Mouse (Mus musculus): ENCODE data around the gene Tdrd1. TPM values are rescaled to one million over a fixed set of nuclear protein-coding genes. Genes with fewer than 3 reads are reported as not detected.

The Tdrd1 gene
- total and polyA plus RNA-seq, 3 experiments: not detected

DNA sequence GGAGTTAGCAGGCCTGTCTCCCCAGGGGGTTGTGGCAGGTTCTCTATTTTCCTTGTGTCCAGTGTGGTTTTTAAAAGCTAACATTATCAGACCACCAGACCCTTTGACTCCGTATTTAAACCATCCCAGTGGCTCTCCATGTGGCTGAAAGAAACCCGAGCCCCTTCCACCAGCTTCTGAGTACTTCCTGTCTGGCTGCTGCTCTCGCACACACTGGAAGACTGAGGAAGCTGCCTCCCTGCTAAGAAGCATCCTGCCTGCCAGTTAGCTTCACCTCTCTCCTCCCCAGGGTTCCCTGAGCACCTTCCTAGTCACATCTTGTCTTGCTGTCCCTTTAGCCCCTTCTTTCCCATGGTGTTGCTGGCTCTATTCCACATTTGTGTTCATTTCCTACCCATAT, 81.8 kb downstream of the Tdrd1 start:
- Histone ChIP-seq H3K9me3 (replicated peaks; ENCODE audit: insufficient read depth, low read length) (no peaks in the 10 kb centered on the region), H3K79me2 (ENCODE audit: control insufficient read depth, insufficient read depth, low read length, poor library complexity) (no peaks in the 10 kb centered on the region), H3K27me3 (ENCODE audit: control insufficient read depth in 1 of 2, insufficient read depth in 2 of 2, low read length in 2 of 2) (no peaks in the 10 kb centered on the region), H3K36me3 (ENCODE audit: control insufficient read depth in 1 of 2, insufficient read depth in 2 of 2, low read length in 2 of 2) (no peaks in the 10 kb centered on the region), H3K4me3 (ENCODE audit: control insufficient read depth in 1 of 2, insufficient read depth in 1 of 2, low read depth in 2 of 2, low read length in 2 of 2) (no peak overlapping the region), H3K9ac (ENCODE audit: control insufficient read depth, low read depth, low read length, poor library complexity, severe bottlenecking) (no peak overlapping the region), H3K27ac (ENCODE audit: control insufficient read depth, low read depth, low read length) (no peak overlapping the region), H3K4me1 (ENCODE audit: control insufficient read depth in 1 of 2, insufficient read depth in 2 of 2, low read length in 2 of 2) (no peaks in the 10 kb centered on the region)
- no peak for DNase-seq (ENCODE audit: low read depth, low spot score)
- TF ChIP-seq NELFE (IDR thresholded peaks at IDR 0.05; ENCODE audit: low read depth, low read length) (no peak), BHLHE40 (IDR thresholded peaks at IDR 0.05; ENCODE audit: borderline replicate concordance, low read depth, low read length) (no peak), E2F4 (IDR thresholded peaks at IDR 0.05; ENCODE audit: borderline replicate concordance, low read depth, low read length) (no peak), POLR2A (IDR thresholded peaks at IDR 0.05; ENCODE audit: control insufficient read depth in 1 of 2, insufficient read depth in 1 of 2, low read depth in 1 of 2, low read length in 2 of 2, poor library complexity in 1 of 2) (no peak), MAX (IDR thresholded peaks at IDR 0.05; ENCODE audit: low read length) (no peak), POLR2AphosphoS5 (IDR thresholded peaks at IDR 0.05; ENCODE audit: borderline replicate concordance, low read depth, low read length) (no peak), SMC3 (IDR thresholded peaks at IDR 0.05; ENCODE audit: low read depth, low read length) (no peak), ZC3H11A (IDR thresholded peaks at IDR 0.05; ENCODE audit: low read depth, low read length) (no peak), TAL1 (IDR thresholded peaks at IDR 0.05; ENCODE audit: low read length) (no peak), NRF1 (IDR thresholded peaks at IDR 0.05; ENCODE audit: insufficient read depth, low read depth, low read length, poor library complexity, severe bottlenecking) (no peak), UBTF (IDR thresholded peaks at IDR 0.05; ENCODE audit: borderline replicate concordance, insufficient read depth, low read depth, low read length) (no peak), GABPA (IDR thresholded peaks at IDR 0.05; ENCODE audit: low read depth, low read length) (no peak), CTCF (IDR thresholded peaks at IDR 0.05 in 2 of 3, conservative IDR thresholded peaks at IDR 0.05 in 1 of 3; ENCODE audit: control insufficient read depth in 1 of 3, insufficient read depth in 1 of 3, low read depth in 2 of 3, low read length in 3 of 3, poor library complexity in 1 of 3, severe bottlenecking in 1 of 3) (no peak)

DNA sequence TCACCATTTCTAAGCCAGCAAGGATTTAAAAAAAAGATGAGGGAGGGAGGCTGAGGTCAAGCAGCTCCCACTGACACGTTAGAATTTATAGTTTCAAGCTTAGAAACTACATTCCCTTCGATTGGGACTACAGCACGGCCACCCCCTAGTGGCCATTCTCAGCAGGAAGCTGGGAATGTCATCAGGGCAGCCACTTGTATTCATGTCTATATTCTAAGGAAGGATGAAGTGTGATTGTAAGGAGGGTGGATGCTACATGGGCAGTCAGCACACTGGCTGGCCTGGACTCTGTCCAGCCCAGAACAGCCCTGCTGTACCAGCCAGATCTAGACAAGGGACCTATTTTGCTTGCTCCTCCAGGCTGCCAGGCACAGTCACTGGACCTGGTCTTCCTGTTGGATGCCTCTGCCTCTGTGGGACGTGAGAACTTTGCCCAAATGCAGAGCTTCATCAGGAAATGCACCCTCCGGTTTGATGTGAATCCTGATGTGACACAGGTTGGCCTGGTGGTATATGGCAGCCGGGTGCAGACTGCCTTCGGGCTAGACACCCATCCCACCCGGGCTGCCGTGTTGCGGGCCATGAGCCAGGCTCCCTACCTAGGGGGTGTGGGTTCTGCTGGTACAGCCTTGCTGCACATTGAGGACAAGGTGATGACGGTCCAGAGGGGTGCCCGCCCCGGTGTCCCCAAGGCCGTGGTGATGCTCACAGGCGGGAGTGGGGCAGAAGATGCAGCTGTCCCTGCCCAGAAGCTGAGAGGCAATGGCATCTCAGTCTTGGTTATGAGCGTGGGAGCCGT, 82.7 kb downstream of the Tdrd1 start:
- DNase-seq (ENCODE audit: low read depth, low spot score): peak; percentile 30
- no peaks in the 10 kb centered on the region for H3K27me3 ChIP-seq (ENCODE audit: control insufficient read depth in 1 of 2, insufficient read depth in 2 of 2, low read length in 2 of 2)
- H3K4me3 ChIP-seq (ENCODE audit: control insufficient read depth in 1 of 2, insufficient read depth in 1 of 2, low read depth in 2 of 2, low read length in 2 of 2): no peak overlapping the region
- H3K9ac ChIP-seq (ENCODE audit: control insufficient read depth, low read depth, low read length, poor library complexity, severe bottlenecking): no peak overlapping the region
- H3K27ac ChIP-seq (ENCODE audit: control insufficient read depth, low read depth, low read length): no peak overlapping the region
- TF ChIP-seq CTCF (IDR thresholded peaks at IDR 0.05 in 2 of 3, conservative IDR thresholded peaks at IDR 0.05 in 1 of 3; ENCODE audit: control insufficient read depth in 1 of 3, insufficient read depth in 1 of 3, low read depth in 2 of 3, low read length in 3 of 3, poor library complexity in 1 of 3, severe bottlenecking in 1 of 3) (peak; percentile 67 to 75 (median 71)), SMC3 (IDR thresholded peaks at IDR 0.05; ENCODE audit: low read depth, low read length) (peak; percentile 74), POLR2A (IDR thresholded peaks at IDR 0.05; ENCODE audit: control insufficient read depth in 1 of 2, insufficient read depth in 1 of 2, low read depth in 1 of 2, low read length in 2 of 2, poor library complexity in 1 of 2) (no peak), ZC3H11A (IDR thresholded peaks at IDR 0.05; ENCODE audit: low read depth, low read length) (peak; percentile 71), ELF1 (IDR thresholded peaks at IDR 0.05; ENCODE audit: low read depth, low read length) (no peak), RAD21 (IDR thresholded peaks at IDR 0.05; ENCODE audit: low read depth, low read length) (peak; percentile 74)
- no peaks in the 10 kb centered on the region for H3K79me2 ChIP-seq (ENCODE audit: control insufficient read depth, insufficient read depth, low read length, poor library complexity)
- H3K36me3 ChIP-seq (ENCODE audit: control insufficient read depth in 1 of 2, insufficient read depth in 2 of 2, low read length in 2 of 2): no peaks in the 10 kb centered on the region
- H3K9me3 ChIP-seq (replicated peaks; ENCODE audit: insufficient read depth, low read length): no peaks in the 10 kb centered on the region
- H3K4me1 ChIP-seq (ENCODE audit: control insufficient read depth in 1 of 2, insufficient read depth in 2 of 2, low read length in 2 of 2): no peaks in the 10 kb centered on the region

Data from MEL (cell line).